Mouse (Mus musculus) midbrain, embryonic 10.5 days (tissue): ENCODE measurements around the gene Macrod2. TPM values are rescaled to one million over a fixed set of nuclear protein-coding genes. Genes with fewer than 3 reads are reported as not detected.
"Not testable (repeated sequence)": the region's sequence is repeated elsewhere in the genome, so short reads cannot be mapped to it uniquely, and the experiment has no call there.

Experiments used
- DNase-seq: peaks from one replicate; pipeline ENCODE4 v3.0.0-alpha.2; 2017; ENCODE audit warnings: low spot score
- H3K27ac ChIP-seq: fragments of 300-500 bp; sonication (generic); replicated peaks from 2 replicates; pipeline ENCODE4 v1.5.1; 2016; ENCODE audit warnings: mild to moderate bottlenecking
- H3K27me3 ChIP-seq: fragments of 300-500 bp; sonication (generic); 2 replicates; pipeline ENCODE4 v1.6.1; 2016; ENCODE audit warnings: low read depth, mild to moderate bottlenecking; ENCODE audit not compliant: poor library complexity, severe bottlenecking
- H3K36me3 ChIP-seq: fragments of 300-500 bp; sonication (generic); 2 replicates; pipeline ENCODE4 v1.6.1; 2016; ENCODE audit warnings: mild to moderate bottlenecking, moderate library complexity
- H3K4me1 ChIP-seq: fragments of 300-500 bp; sonication (generic); 2 replicates; pipeline ENCODE4 v1.6.1; 2016
- H3K4me3 ChIP-seq: fragments of 300-500 bp; sonication (generic); 2 replicates; pipeline ENCODE4 v1.5.1; 2016; ENCODE audit warnings: mild to moderate bottlenecking, moderate library complexity
- H3K9me3 ChIP-seq: fragments of 300-500 bp; sonication (generic); replicated peaks from 2 replicates; pipeline ENCODE4 v1.6.1; 2016; ENCODE audit warnings: mild to moderate bottlenecking
- WGBS: fragments of 180-500 bp; shearing (Covaris S2); methylation state at CpG from one replicate; pipeline ENCODE4 v1.1.7; 2016; 5-methylcytosine and 5-hydroxymethylcytosine counted together
- polyA plus RNA-seq: library from polyadenylated mRNA; unstranded; fragments of >200 nt; fragmentation: Nextera tagmentation; extraction: Ambion mirVana; gene quantifications from 2 replicates; pipeline ENCODE4 v1.2.1, GENCODE M21; 2016

Gene Macrod2
- polyA plus RNA-seq, 1 experiment from 2014 or later = 39.4 TPM

GRCm38 (mm10) chr2:140740511-140740910 is 345.4 kb downstream of the Macrod2 start:
- DNase-seq = no peak
- H3K27me3 ChIP-seq = no peaks in the 10 kb centered on the region
- 87% methylated on average over 5 of the region's 5 CpGs for WGBS
- H3K27ac ChIP-seq = no peak overlapping the region
- no peak overlapping the region for H3K4me3 ChIP-seq
- H3K4me1 ChIP-seq = no peaks in the 10 kb centered on the region
- H3K36me3 ChIP-seq = no peaks in the 10 kb centered on the region
- H3K9me3 ChIP-seq = no peaks in the 10 kb centered on the region

- H3K9me3 ChIP-seq, H3K4me1 ChIP-seq, H3K36me3 ChIP-seq, DNase-seq, H3K27me3 ChIP-seq, H3K27ac ChIP-seq, H3K4me3 ChIP-seq: not testable (repeated sequence)
- 88% methylated on average over 2 of the region's 2 CpGs for WGBS
Measured at GRCm38 (mm10) chr2:140742954-140743353, 347.8 kb downstream of the Macrod2 start.

GRCm38 (mm10) chr2:140758881-140759280 is 363.8 kb downstream of the Macrod2 start:
- Histone ChIP-seq H3K4me1 (no peaks in the 10 kb centered on the region), H3K9me3 (no peaks in the 10 kb centered on the region), H3K36me3 (no peaks in the 10 kb centered on the region), H3K27ac (no peak overlapping the region), H3K27me3 (no peaks in the 10 kb centered on the region), H3K4me3 (no peak overlapping the region)
- WGBS = 86% methylated on average over 2 of the region's 2 CpGs
- no peak for DNase-seq

DNA sequence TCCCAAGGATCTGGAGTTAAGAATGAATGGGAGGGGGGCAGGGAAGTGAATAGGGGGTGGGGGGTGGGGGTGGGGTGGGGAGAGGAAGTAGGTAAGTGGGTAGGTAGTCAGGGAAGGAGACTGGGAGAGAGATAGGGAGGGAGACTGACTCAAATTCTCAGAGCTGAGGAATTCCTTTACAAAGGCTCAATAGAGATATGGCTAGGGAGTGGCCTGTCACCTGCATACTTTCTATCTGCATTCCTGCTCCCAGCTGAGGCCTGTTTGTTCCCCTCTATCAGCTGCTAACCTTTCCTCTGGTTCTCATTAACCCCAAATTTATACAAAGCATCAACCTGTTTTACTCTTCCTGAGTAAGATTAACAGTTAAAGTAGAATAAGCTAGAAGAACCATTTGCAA is 364.6 kb downstream of the Macrod2 start:
- Histone ChIP-seq H3K9me3 (no peaks in the 10 kb centered on the region), H3K4me1 (no peaks in the 10 kb centered on the region), H3K36me3 (no peaks in the 10 kb centered on the region), H3K27me3 (no peaks in the 10 kb centered on the region), H3K4me3 (no peak overlapping the region), H3K27ac (no peak overlapping the region)
- no peak for DNase-seq

DNA sequence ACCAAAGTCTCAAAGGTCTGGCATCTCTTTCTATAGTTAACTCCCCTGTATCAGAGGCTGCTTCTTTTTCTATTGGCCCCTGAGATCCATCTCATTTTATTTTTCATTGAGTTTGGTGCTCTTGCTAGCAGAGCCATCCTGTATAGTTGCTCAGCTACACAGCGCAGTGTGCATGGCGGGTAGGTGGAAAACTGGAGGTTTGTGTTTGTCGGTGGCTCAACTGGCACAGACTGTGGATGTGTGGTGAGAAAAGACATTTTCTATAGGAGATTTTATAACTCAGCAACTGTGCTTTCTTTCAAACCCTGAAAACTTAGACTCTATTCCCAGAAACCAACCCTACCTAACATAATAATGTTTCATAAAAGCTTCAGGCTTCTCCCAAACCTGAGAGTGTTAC is 365.0 kb downstream of the Macrod2 start:
- 95% methylated on average over 3 of the region's 3 CpGs for WGBS

GRCm38 (mm10) chr2:140763076-140763891 is 368.2 kb downstream of the Macrod2 start:
- Histone ChIP-seq H3K36me3 (no peaks in the 10 kb centered on the region), H3K9me3 (no peaks in the 10 kb centered on the region), H3K27me3 (no peaks in the 10 kb centered on the region), H3K4me3 (no peak overlapping the region), H3K4me1 (no peaks in the 10 kb centered on the region), H3K27ac (no peak overlapping the region)
- WGBS = 88% methylated on average over 12 of the region's 12 CpGs
- no peak for DNase-seq

More for the DNA sequence above, 365.0 kb downstream of the Macrod2 start:
- H3K4me1 ChIP-seq = no peaks in the 10 kb centered on the region
- H3K27me3 ChIP-seq = no peaks in the 10 kb centered on the region
- no peaks in the 10 kb centered on the region for H3K36me3 ChIP-seq
- no peak overlapping the region for H3K4me3 ChIP-seq
- no peaks in the 10 kb centered on the region for H3K9me3 ChIP-seq
- no peak for DNase-seq
- H3K27ac ChIP-seq = no peak overlapping the region

DNA sequence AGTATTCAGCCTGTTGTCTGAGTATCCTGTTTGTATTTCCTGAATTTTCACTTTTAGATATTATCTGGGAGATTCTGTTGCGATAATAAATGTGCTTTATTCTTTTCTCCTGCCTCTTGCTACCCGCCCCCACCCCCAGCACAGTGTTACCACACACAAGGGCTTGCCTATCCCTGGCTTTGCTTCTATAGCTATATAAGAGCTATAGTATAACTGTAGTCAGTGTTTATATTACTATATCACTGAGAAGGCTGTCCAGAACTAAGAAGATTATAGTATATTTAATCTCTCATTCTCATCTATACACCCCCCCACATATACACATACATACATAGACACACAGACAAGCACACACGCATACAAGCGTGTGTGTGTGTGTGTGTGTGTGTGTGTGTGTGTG is 374.4 kb downstream of the Macrod2 start:
- Histone ChIP-seq H3K36me3 (no peaks in the 10 kb centered on the region), H3K27me3 (no peaks in the 10 kb centered on the region), H3K4me3 (no peak overlapping the region), H3K27ac (no peak overlapping the region), H3K4me1 (peaks cover 14% of the 10 kb centered on the region), H3K9me3 (no peaks in the 10 kb centered on the region)
- 82% methylated on average over 4 of the region's 4 CpGs for WGBS
- no peak for DNase-seq

DNA sequence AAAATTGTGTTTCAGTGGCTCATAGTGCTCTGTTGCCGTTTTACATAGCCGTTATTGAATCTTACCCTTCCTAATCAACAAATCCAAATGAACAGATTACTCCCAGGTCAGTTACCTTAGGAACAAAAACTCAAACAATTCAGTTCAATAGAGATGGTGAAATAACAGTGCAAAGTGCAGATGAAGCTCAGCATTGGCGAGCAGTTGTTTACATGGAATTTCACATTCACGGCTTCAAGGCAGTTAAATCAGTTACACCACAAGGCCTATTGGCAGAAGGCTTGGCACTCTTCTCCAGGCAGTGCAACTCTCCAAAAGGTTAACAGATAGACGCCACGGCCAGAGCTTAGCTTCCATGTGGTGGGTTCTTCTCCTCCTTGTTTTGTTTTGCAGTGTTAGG is 377.7 kb downstream of the Macrod2 start:
- no peaks in the 10 kb centered on the region for H3K27me3 ChIP-seq
- WGBS = 89% methylated on average over 6 of the region's 6 CpGs
- no peak overlapping the region for H3K4me3 ChIP-seq
- no peak for DNase-seq
- H3K27ac ChIP-seq = no peak overlapping the region
- H3K9me3 ChIP-seq = no peaks in the 10 kb centered on the region
- no peaks in the 10 kb centered on the region for H3K36me3 ChIP-seq
- peaks cover 14% of the 10 kb centered on the region for H3K4me1 ChIP-seq

GRCm38 (mm10) chr2:140773456-140773855 is 378.3 kb downstream of the Macrod2 start:
- Histone ChIP-seq H3K4me1 (peaks cover 14% of the 10 kb centered on the region), H3K36me3 (no peaks in the 10 kb centered on the region), H3K27me3 (no peaks in the 10 kb centered on the region), H3K9me3 (no peaks in the 10 kb centered on the region), H3K4me3 (no peak overlapping the region), H3K27ac (no peak overlapping the region)
- WGBS = 93% methylated on average over 11 of the region's 11 CpGs
- DNase-seq = no peak

DNA sequence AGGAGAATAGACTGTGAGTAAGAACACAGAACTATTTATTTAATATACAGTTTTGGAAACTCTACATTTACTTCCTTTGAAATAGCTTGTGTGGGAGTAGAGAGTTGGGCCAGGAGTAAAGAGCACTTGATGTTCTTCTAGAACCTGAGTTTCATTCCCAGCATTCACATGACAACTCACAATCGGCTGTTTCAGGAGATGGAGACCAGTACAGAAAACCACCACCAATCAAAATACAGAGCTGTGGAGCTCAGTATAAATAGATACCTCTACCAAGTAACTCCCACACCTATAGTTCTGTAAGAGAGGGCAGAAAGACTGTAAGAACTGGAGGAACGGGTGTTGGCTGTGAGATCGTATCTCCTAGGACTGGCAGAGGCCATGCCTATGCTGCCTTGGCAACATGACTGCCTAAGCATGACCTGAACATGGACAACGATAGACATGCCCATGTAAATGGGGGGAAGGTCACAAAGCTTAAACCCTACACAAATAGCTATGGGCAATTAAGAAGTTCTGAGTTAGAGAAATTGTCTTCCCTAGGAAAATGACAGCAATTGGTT is 379.8 kb downstream of the Macrod2 start:
- Histone ChIP-seq H3K4me1 (peaks cover 9% of the 10 kb centered on the region), H3K27ac (no peak overlapping the region), H3K9me3 (no peaks in the 10 kb centered on the region), H3K4me3 (no peak overlapping the region), H3K27me3 (no peaks in the 10 kb centered on the region), H3K36me3 (no peaks in the 10 kb centered on the region)
- WGBS = 92% methylated on average over 4 of the region's 4 CpGs
- no peak for DNase-seq

DNA sequence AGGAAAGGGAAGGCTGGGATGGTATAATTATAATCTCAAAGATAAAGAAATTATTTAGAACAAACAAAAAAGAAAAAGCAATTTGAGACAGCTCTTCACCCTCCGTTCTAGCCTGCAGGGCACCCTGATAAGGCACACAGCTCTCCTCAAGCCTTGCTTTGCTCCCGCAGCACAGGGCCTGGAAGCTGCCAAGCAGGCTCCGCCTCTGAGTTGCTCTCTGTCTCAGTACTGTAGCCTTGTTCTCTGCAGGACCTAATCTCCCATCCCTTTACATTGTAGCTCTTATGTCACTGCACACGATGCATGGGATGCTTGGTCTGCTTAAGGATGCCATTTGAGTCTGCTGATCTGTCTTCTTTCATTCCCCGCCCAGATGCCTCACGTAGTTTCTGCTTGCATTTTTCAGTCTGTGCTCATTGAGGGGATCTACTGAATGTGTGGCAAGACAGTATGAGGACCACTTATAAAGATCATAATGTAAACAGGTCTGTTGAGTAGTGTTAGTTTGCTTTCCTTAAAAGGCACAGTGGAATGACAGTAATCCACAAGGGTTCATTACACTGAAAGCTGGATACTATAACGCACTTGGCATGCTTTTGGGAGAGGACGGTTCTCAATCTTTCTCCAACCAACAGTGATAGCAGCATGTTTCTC is 380.5 kb downstream of the Macrod2 start:
- Histone ChIP-seq H3K4me1 (peaks cover 2% of the 10 kb centered on the region), H3K4me3 (no peak overlapping the region), H3K27ac (no peak overlapping the region), H3K27me3 (no peaks in the 10 kb centered on the region), H3K9me3 (no peaks in the 10 kb centered on the region), H3K36me3 (no peaks in the 10 kb centered on the region)
- DNase-seq = no peak
- 74% methylated on average over 8 of the region's 8 CpGs for WGBS

- Histone ChIP-seq H3K9me3 (no peaks in the 10 kb centered on the region), H3K27ac (no peak overlapping the region), H3K4me1 (no peaks in the 10 kb centered on the region), H3K27me3 (no peaks in the 10 kb centered on the region), H3K36me3 (no peaks in the 10 kb centered on the region), H3K4me3 (no peak overlapping the region)
- 91% methylated on average over 13 of the region's 13 CpGs for WGBS
- DNase-seq = no peak
Measured at GRCm38 (mm10) chr2:140778212-140778611, 383.1 kb downstream of the Macrod2 start.

GRCm38 (mm10) chr2:140783041-140783440 is 387.9 kb downstream of the Macrod2 start:
- Histone ChIP-seq H3K9me3 (no peaks in the 10 kb centered on the region), H3K4me1 (no peaks in the 10 kb centered on the region), H3K27ac (no peak overlapping the region), H3K4me3 (no peak overlapping the region), H3K36me3 (no peaks in the 10 kb centered on the region), H3K27me3 (no peaks in the 10 kb centered on the region)
- 80% methylated on average over 1 of the region's 1 CpGs for WGBS
- DNase-seq = no peak
